Mouse (Mus musculus) hindbrain, embryonic 16.5 days (tissue): ENCODE results near the gene C2. TPM values are rescaled to one million over a fixed set of nuclear protein-coding genes. Genes with fewer than 3 reads are reported as not detected.

Source experiments
- ATAC-seq: fragments of 200-750 bp; cut with Nextera tagmentation; 2 replicates; pipeline ENCODE4 v1.8.0; 2017; ENCODE audit warnings: moderate TSS enrichment, moderate library complexity
- H3K27ac ChIP-seq: fragments of 300-500 bp; sonication (generic); 2 replicates; pipeline ENCODE4 v1.5.1; 2014; ENCODE audit warnings: low read depth, mild to moderate bottlenecking, control low read depth, low read length, moderate library complexity
- H3K27me3 ChIP-seq: fragments of 300-500 bp; sonication (generic); replicated peaks from 2 replicates; pipeline ENCODE4 v1.6.1; 2014; ENCODE audit warnings: low read length; ENCODE audit not compliant: control insufficient read depth, insufficient read depth
- H3K36me3 ChIP-seq: fragments of 300-500 bp; sonication (generic); 2 replicates; pipeline ENCODE4 v1.6.1; 2014; ENCODE audit warnings: mild to moderate bottlenecking, low read length, moderate library complexity, mixed read lengths; ENCODE audit not compliant: control insufficient read depth, insufficient read depth
- H3K4me1 ChIP-seq: fragments of 300-500 bp; sonication (generic); 2 replicates; pipeline ENCODE4 v1.6.1; 2014; ENCODE audit warnings: low read depth, low read length; ENCODE audit not compliant: control insufficient read depth, insufficient read depth
- H3K4me2 ChIP-seq: fragments of 300-500 bp; sonication (generic); 2 replicates; pipeline ENCODE4 v1.6.1; 2014; ENCODE audit warnings: mild to moderate bottlenecking, low read length, control low read depth, moderate library complexity
- H3K4me3 ChIP-seq: fragments of 300-500 bp; sonication (generic); 2 replicates; pipeline ENCODE4 v1.5.1; 2014; ENCODE audit warnings: mild to moderate bottlenecking, low read length, control low read depth, moderate library complexity
- H3K9ac ChIP-seq: fragments of 300-500 bp; sonication (generic); 2 replicates; pipeline ENCODE4 v1.6.1; 2014; ENCODE audit warnings: low read depth, mild to moderate bottlenecking, control low read depth, low read length, moderate library complexity
- H3K9me3 ChIP-seq: fragments of 300-500 bp; sonication (generic); 2 replicates; pipeline ENCODE4 v1.6.1; 2014; ENCODE audit warnings: mild to moderate bottlenecking, low read length, moderate library complexity; ENCODE audit not compliant: control insufficient read depth
- WGBS: fragments of 180-500 bp; shearing (Covaris S2); extraction: QIAGEN DNeasy Blood & Tissue Kit; methylation state at CpG from one replicate; pipeline ENCODE4 v1.1.7; 2014; 5-methylcytosine and 5-hydroxymethylcytosine counted together
- polyA plus RNA-seq: library from polyadenylated mRNA; unstranded; fragments of >200 nt; fragmentation: Nextera tagmentation; extraction: Ambion mirVana; gene quantifications from 2 replicates; pipeline ENCODE4 v1.2.1, GENCODE M21; 2015

The C2 gene
- 1.8 and 2.8 TPM in 2 replicates for polyA plus RNA-seq

DNA sequence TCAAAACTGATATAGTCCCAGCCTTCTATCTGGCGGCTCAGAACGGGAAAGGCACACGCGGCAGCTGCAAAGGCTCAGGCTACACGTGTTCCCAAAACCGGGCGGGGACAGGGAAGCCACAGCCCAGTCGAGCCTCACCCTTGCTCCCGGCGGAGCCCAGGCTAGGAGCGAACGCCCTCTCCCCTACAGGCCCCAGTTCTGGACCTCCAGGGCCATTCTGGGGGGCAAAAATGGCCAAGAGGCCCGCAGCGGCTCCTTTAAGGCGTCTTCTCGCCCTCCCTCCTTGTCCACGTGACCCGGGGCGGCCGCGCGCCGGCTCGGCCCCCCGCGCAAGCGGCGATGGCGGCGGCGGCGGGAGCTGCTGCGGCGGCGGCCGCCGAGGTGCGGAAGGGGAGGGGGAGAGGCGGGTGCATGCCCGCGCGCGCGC, at the start of gene C2, which contains the start of gene Ehmt2:
Gene C2, minus strand, starts transcription at position 106 of the 427 bp plus-strand sequence.
Gene Ehmt2, plus strand, starts transcription at position 310 of the 427 bp plus-strand sequence.
- H3K9me3 ChIP-seq = no peaks in the 10 kb centered on the region
- WGBS = under 1% methylated on average over 21 of the region's 44 CpGs
- peak within 1 kb of the TSS; percentile 98 for H3K27ac ChIP-seq
- peaks cover 9% of the 10 kb centered on the region for H3K36me3 ChIP-seq
- H3K4me1 ChIP-seq = peaks cover 37% of the 10 kb centered on the region
- H3K4me2 ChIP-seq = peak within 1 kb of the TSS; percentile 87
- peak within 1 kb of the TSS; percentile 87 for H3K4me3 ChIP-seq
- H3K9ac ChIP-seq = peak within 1 kb of the TSS; percentile 98
- H3K27me3 ChIP-seq = no peaks in the 10 kb centered on the region
- ATAC-seq = peak; percentile 37

DNA sequence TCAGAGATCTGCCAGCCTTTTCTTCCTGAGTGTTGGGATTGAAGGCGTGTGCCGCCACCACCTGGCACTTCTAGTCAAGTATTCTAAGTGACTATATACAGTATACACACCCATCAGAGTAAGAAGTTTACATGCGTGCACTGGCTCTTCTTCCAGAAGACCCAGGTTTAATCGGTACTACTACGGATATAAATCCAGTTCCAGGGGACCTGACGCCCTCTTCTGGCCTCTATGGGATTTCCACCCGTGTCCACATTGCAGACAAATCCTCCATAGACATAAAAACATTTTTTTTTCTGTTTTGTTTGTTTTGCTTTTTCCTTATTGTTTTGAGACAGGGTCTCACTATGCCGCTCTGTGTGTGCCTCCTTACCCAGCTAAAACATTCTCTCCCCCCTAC, 49.5 kb upstream of the C2 start:
- H3K27ac ChIP-seq = no peak overlapping the region
- no peak overlapping the region for H3K4me3 ChIP-seq
- ATAC-seq = no peak
- no peak overlapping the region for H3K4me2 ChIP-seq
- H3K9me3 ChIP-seq = no peaks in the 10 kb centered on the region
- H3K36me3 ChIP-seq = peaks cover 6% of the 10 kb centered on the region
- H3K9ac ChIP-seq = no peak overlapping the region
- 25% methylated on average over 8 of the region's 8 CpGs for WGBS
- H3K4me1 ChIP-seq = peaks cover 11% of the 10 kb centered on the region
- H3K27me3 ChIP-seq = no peaks in the 10 kb centered on the region

DNA sequence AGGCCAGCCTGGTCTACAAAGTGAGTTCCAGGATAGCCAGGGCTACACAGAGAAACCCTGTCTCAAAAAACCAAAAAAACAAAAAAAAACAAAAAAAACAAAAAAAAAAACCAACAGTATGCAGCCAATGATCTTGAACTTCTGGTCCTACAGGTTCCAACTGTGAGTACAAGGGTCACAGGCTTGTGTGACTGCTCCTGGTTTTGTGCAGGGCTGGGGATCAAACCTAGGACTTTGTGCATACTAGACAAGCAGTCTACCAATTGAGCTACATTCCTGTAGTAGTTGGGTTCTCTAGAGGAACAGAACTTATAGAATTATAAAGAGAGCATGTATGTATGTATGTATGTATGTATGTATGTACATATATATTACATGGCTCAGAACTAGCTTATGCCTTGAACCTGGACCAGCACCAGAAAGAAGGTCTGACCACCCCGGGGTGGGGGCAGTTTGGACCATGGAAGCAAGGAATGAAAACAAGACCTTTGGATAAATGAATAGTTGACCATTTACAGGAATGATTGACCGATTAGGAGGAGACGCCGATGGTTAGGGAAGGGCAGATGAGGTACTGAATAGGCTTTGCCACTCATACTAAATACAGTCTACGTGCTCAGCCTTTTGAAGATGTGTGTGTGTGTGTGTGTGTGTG, 48.5 kb upstream of the C2 start:
- 90% methylated on average over 5 of the region's 5 CpGs for WGBS
- no peak for ATAC-seq
- no peaks in the 10 kb centered on the region for H3K9me3 ChIP-seq

DNA sequence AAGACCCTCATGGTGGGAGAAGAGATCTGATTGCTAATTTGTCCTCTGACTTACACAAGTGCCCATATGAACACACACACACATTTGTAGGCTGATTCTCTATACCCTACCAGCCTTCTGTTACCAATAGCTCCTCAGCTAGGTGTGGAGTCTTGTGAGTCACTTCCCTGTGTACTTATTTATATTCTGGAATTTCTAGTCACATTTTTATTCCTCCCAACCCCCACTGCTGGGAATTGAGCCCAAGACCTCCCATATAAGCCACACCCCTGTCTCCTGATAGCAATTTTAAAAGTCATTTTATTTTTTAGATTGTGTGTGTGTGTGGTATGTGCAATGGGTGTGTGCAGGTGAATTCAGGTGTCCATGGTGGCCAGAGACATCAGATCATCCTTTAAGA, 46.3 kb upstream of the C2 start:
- H3K27me3 ChIP-seq = no peaks in the 10 kb centered on the region
- no peaks in the 10 kb centered on the region for H3K4me1 ChIP-seq
- ATAC-seq = no peak
- no peak overlapping the region for H3K4me3 ChIP-seq
- no peaks in the 10 kb centered on the region for H3K9me3 ChIP-seq
- H3K36me3 ChIP-seq = no peaks in the 10 kb centered on the region
- H3K9ac ChIP-seq = no peak overlapping the region
- no peak overlapping the region for H3K4me2 ChIP-seq
- no peak overlapping the region for H3K27ac ChIP-seq

More for the DNA sequence above, 48.5 kb upstream of the C2 start:
- no peak overlapping the region for H3K27ac ChIP-seq
- no peak overlapping the region for H3K4me3 ChIP-seq
- H3K27me3 ChIP-seq = no peaks in the 10 kb centered on the region
- H3K36me3 ChIP-seq = peaks cover 6% of the 10 kb centered on the region
- no peak overlapping the region for H3K4me2 ChIP-seq
- H3K4me1 ChIP-seq = peaks cover 11% of the 10 kb centered on the region
- H3K9ac ChIP-seq = no peak overlapping the region

DNA sequence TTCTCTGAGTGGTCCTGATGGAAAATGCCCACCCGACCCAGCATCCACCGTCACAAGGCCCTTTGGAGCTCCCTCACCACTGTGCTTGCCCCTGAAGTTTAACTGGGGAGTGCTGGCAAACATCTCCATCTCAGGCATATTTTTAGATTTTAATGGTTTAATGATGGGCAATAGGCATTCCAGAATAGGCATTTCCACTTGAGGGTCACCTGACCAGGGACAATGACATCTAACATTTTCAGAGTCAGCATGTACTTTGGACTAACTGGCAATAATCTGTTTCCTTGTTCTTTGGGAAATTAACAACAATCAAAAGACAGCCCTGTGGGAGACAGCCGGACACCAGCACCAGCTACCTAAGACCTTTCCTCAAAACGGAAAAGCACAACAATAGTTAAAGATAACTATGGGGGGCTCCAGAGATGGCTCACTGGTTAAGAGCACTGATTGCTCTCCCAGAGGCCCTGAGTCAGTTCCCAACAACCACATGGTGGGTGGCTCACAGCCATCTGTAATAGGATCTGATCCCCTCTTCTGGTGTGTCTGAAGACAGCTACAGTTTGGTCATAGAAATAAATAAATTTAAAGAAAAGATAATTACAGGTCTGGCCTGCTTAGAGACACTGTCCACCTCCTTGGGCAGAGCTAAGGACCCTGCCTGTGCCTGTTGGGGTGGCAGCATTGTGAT, 45.2 kb upstream of the C2 start:
- Histone ChIP-seq H3K4me2 (no peak overlapping the region), H3K4me1 (no peaks in the 10 kb centered on the region), H3K27me3 (no peaks in the 10 kb centered on the region), H3K36me3 (no peaks in the 10 kb centered on the region), H3K9ac (no peak overlapping the region), H3K27ac (no peak overlapping the region), H3K4me3 (no peak overlapping the region), H3K9me3 (no peaks in the 10 kb centered on the region)
- WGBS = 87% methylated on average over 4 of the region's 4 CpGs
- ATAC-seq = no peak

DNA sequence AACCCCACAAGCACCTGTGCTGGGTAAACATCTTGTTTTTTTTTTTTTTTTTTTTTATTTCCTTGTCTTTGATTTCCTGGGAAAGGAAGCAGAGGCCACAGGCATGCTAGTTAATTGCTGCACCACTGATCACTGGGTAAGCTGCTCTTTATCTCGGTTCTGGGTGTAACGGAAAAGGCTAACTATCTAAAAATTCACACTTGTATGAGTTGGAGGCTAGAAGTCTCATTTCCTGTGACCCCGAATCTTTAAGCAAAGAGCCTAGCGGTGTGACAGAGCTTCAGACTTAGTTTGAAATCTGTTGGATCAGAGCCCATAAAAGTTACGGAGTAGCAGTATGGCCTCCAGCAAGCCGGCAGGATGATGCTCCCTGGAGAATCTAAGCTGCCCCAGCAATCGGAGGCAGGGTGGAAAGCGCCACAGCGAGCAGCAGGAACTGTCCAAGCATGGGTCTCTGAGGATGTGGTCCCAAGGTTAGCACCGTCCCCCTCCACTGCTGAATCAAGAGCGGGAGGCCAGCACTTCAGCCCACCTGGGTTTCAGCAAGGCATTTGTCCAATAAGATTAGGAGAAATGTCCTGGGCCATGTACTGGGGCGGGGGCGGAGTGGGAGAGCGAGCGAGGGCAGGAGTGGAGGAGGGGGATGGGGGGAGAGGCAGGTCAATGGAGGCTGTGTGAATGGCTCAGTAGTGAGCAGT, 43.4 kb upstream of the C2 start:
- Histone ChIP-seq H3K4me3 (peak overlapping the region; percentile 18; the same call in 1 of the 2 replicates), H3K4me2 (peak overlapping the region; percentile 36), H3K9ac (peak overlapping the region; percentile 39), H3K36me3 (no peaks in the 10 kb centered on the region), H3K27ac (no peak overlapping the region), H3K4me1 (no peaks in the 10 kb centered on the region), H3K27me3 (no peaks in the 10 kb centered on the region), H3K9me3 (no peaks in the 10 kb centered on the region)
- no peak for ATAC-seq
- 9% methylated on average over 15 of the region's 15 CpGs for WGBS

DNA sequence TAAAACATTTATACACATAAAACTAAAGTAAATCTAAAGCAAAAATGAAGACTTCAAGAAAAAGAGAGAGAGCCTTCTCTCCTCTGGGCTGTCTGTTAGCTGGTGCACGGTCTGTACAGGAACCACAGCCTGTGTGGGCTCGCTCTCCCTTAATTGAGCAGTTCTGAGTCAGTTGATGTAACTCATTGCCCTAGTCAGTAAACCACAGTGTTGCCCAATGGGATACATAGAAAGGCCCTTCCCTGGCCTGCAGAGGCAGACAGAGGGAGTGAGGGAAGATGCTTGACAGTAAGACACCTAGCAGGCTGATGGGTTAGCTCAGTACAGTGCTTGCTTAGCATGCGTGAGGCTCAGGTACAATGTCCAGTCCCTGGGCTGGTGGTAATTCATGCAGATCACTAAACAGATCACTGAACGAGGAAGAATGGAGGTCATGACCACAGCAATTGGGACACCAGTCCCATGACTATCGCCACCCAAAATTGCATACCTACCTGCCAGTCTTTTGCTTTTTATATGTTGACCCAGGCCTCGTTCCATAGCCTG, 40.0 kb upstream of the C2 start:
- no peaks in the 10 kb centered on the region for H3K9me3 ChIP-seq
- no peak overlapping the region for H3K27ac ChIP-seq
- no peak overlapping the region for H3K9ac ChIP-seq
- 86% methylated on average over 6 of the region's 6 CpGs for WGBS
- ATAC-seq = no peak
- H3K4me2 ChIP-seq = no peak overlapping the region
- no peak overlapping the region for H3K4me3 ChIP-seq
- no peaks in the 10 kb centered on the region; the same call in 1 of the 2 replicates for H3K36me3 ChIP-seq
- no peaks in the 10 kb centered on the region for H3K27me3 ChIP-seq
- H3K4me1 ChIP-seq = no peaks in the 10 kb centered on the region

DNA sequence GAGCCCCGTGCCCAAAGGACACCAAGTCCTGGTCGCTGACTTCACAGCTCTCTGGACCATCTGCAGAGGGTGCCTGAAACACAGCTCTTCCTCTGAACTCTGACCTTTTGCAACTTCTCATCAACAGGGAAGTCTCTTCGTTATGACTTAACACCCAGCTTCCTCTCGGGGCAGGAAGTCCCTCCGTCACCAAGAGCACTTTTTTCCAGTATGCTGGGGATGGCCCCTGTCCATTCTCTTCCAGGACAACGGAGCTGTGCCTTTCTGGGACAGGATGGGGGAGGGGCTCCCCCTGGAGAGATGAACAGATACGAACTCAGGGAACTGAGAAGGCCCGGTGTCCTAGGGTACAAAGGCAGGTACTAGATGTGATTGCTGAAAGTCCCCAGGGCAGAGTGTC, 36.8 kb upstream of the C2 start:
- WGBS = 51% methylated on average over 8 of the region's 8 CpGs
- no peaks in the 10 kb centered on the region for H3K27me3 ChIP-seq
- no peak overlapping the region for H3K4me2 ChIP-seq
- peaks cover 7% of the 10 kb centered on the region for H3K4me1 ChIP-seq
- no peak for ATAC-seq
- H3K36me3 ChIP-seq = no peaks in the 10 kb centered on the region; the same call in 1 of the 2 replicates
- no peak overlapping the region for H3K27ac ChIP-seq
- no peak overlapping the region for H3K4me3 ChIP-seq
- no peaks in the 10 kb centered on the region for H3K9me3 ChIP-seq
- H3K9ac ChIP-seq = no peak overlapping the region

DNA sequence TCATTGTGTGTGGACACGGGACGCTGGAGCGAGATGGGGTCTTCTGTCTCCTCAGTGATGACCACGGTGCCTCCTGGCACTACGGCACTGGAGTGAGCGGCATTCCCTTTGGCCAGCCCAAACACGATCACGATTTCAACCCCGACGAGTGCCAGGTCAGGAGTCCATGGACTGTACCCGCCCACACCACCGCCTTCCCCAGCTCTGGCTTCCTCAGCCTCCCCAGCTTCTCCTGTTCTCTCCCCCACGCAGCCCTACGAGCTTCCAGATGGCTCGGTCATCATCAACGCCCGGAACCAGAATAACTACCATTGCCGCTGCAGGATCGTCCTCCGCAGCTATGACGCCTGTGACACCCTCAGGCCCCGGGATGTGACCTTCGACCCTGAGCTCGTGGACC, 36.0 kb upstream of the C2 start:
- H3K4me3 ChIP-seq = no peak overlapping the region
- no peaks in the 10 kb centered on the region; the same call in 1 of the 2 replicates for H3K36me3 ChIP-seq
- H3K4me1 ChIP-seq = peaks cover 7% of the 10 kb centered on the region
- H3K27ac ChIP-seq = no peak overlapping the region
- no peak overlapping the region for H3K4me2 ChIP-seq
- no peaks in the 10 kb centered on the region for H3K9me3 ChIP-seq
- no peak for ATAC-seq
- H3K9ac ChIP-seq = no peak overlapping the region
- no peaks in the 10 kb centered on the region for H3K27me3 ChIP-seq
- WGBS = 75% methylated on average over 24 of the region's 24 CpGs
